Mouse (Mus musculus): ENCODE measurements around the gene Selenop. TPM values are rescaled to one million over a fixed set of nuclear protein-coding genes. Genes with fewer than 3 reads are reported as not detected.
"Not testable (repeated sequence)": the region's sequence is repeated elsewhere in the genome, so short reads cannot be mapped to it uniquely, and the experiment has no call there.

Selenop gene
- polyA plus RNA-seq, 1 experiment from 2014 or later = 53.1 TPM

DNA sequence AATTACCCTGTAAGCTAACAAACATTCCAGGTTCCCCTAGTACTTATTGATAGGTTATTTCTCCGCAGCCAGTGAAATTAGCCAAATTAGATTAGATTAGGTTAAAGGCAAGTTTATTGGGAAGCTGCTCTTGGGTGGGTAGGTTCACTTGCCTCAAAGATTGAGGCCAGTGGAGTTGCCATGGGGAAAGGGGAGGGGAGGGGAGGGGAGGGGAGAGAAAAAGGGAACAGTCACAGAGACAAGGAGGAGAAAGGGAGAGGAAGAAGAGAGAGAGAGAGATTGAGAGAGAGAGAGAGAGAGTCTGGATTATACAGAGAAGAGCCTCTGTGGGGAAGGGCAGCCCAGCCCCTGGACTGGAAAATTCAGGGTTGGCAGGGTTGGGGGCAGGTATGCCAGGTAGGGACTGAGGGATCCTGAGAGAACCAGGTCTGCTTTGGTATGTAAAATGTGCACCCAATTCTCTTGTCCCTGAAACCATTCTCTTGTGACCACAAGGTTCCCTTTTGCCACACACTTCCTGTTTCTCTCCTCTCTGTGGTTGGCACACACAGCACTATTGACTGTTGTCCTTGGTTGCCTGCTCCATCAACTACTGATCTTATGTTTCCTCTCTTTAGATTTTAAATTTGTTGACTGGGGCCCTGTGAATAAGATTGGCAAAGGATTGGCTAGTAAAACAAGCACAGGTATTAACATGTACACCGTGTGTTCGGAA is 34.4 kb upstream of the Selenop start:
- ATAC-seq (replicated peaks; ENCODE audit: low FRiP score) = no peak
- no peak overlapping the region for H3K9ac ChIP-seq (ENCODE audit: low read length)
- H3K9me3 ChIP-seq (ENCODE audit: control insufficient read depth, low read length) = no peaks in the 10 kb centered on the region
- no peak overlapping the region for H3K4me3 ChIP-seq (ENCODE audit: low read depth, low read length)
- no peaks in the 10 kb centered on the region for H3K27me3 ChIP-seq (ENCODE audit: control insufficient read depth, insufficient read depth, low read length)
- DNase-seq (ENCODE audit: low spot score) = no peak
- H3K36me3 ChIP-seq (ENCODE audit: control insufficient read depth, insufficient read depth, low read length) = no peaks in the 10 kb centered on the region
- WGBS = 89% methylated on average over 3 of the region's 3 CpGs
- H3K27ac ChIP-seq (ENCODE audit: low read depth, low read length) = no peak overlapping the region
- H3K4me1 ChIP-seq (replicated peaks; ENCODE audit: control insufficient read depth, insufficient read depth, low read length) = no peaks in the 10 kb centered on the region
- H3K4me2 ChIP-seq (ENCODE audit: low read depth, low read length, severe bottlenecking) = no peak overlapping the region

DNA sequence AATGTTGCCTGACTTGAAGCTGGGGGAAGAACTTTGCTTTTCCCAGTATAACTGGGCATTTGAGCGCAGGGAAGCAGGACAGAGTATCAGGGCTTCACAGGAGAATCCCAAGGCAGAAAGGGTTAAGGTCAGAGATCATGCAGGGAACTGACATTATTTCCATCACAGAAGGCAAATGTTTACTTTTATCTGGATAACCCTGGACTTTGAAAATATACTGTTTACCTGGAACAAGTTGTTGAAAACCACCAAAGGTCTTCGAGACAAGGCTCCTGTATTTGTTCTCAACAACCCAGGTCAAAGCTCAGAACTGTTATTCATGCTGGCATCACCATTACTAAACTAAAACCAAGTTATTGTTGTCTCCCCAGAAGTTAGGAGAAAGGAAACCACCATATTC is 32.0 kb upstream of the Selenop start:
- Histone ChIP-seq H3K36me3 (ENCODE audit: control insufficient read depth, insufficient read depth, low read length) (no peaks in the 10 kb centered on the region), H3K27me3 (ENCODE audit: control insufficient read depth, insufficient read depth, low read length) (no peaks in the 10 kb centered on the region), H3K9ac (ENCODE audit: low read length) (no peak overlapping the region), H3K4me2 (ENCODE audit: low read depth, low read length, severe bottlenecking) (no peak overlapping the region), H3K27ac (ENCODE audit: low read depth, low read length) (no peak overlapping the region), H3K4me3 (ENCODE audit: low read depth, low read length) (no peak overlapping the region), H3K4me1 (replicated peaks; ENCODE audit: control insufficient read depth, insufficient read depth, low read length) (no peaks in the 10 kb centered on the region), H3K9me3 (ENCODE audit: control insufficient read depth, low read length) (no peaks in the 10 kb centered on the region)
- ATAC-seq (replicated peaks; ENCODE audit: low FRiP score) (no peak), DNase-seq (ENCODE audit: low spot score) (no peak)
- WGBS = 86% methylated on average over 2 of the region's 2 CpGs

DNA sequence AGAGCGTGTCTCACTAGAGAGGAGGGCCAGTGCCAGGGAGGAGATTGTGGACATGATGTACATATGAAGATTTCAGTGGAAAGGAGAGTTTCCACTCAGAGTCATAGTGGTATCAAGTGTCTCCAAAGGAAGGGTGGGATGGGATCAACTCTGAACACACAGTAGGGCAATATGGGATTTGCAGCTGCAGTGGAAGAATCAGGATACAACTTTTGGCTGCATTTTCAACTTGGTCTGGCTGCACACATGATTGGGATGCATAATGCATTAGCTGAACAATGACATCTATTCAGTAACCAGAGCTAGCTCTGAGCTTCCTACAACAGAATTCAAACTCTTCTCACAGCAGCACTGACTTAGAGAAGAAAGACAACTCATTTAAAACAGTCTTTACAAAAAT is 30.4 kb upstream of the Selenop start:
- Histone ChIP-seq H3K27ac (ENCODE audit: low read depth, low read length) (no peak overlapping the region), H3K27me3 (ENCODE audit: control insufficient read depth, insufficient read depth, low read length) (no peaks in the 10 kb centered on the region), H3K9me3 (ENCODE audit: control insufficient read depth, low read length) (no peaks in the 10 kb centered on the region), H3K4me2 (ENCODE audit: low read depth, low read length, severe bottlenecking) (no peak overlapping the region), H3K9ac (ENCODE audit: low read length) (no peak overlapping the region), H3K4me3 (ENCODE audit: low read depth, low read length) (no peak overlapping the region), H3K36me3 (ENCODE audit: control insufficient read depth, insufficient read depth, low read length) (no peaks in the 10 kb centered on the region), H3K4me1 (replicated peaks; ENCODE audit: control insufficient read depth, insufficient read depth, low read length) (no peaks in the 10 kb centered on the region)
- ATAC-seq (replicated peaks; ENCODE audit: low FRiP score) (no peak), DNase-seq (ENCODE audit: low spot score) (no peak)
- 83% methylated on average over 1 of the region's 1 CpGs for WGBS

DNA sequence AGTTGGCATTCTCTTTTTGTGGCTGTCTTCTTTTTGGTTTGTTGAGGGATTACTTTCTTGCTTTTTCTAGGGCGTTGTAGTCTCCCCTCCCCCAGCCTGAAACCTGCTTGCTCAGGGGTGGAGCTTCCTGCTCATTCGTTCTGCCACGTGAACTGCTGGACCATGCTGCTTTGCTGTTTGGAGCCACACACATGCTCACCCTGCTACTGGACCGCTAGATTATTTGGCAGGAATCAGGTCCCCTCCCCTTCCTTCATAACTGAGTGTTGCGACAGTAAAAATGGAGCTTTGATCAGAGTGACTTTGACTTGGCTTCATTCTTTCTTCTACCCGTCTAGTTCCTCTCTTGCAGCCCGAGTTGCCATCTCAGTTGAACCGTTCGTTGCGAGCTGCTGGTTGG is 23.3 kb upstream of the Selenop start:
- WGBS = 89% methylated on average over 10 of the region's 10 CpGs
- H3K9ac ChIP-seq (ENCODE audit: low read length) = not testable (repeated sequence)

DNA sequence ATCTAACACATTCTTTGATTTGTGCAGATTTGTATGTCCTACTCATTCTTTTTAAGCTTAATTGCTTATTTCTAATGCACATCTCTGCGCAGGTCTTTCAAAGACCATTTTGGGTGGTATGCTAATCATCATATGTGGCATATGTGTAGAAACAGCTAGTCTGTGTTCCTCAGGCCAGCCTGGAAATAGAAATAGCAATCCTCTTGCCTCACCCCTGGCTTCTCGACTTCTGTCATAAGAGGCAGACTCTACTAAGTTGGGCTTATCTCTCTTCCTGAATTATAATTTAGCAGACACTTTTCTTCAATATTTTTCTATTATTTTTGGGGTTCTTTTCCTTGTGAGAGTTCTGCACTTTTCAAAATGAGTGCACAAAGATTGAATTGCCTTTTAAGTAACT is 17.7 kb upstream of the Selenop start:
- ATAC-seq (replicated peaks; ENCODE audit: low FRiP score) = no peak
- Histone ChIP-seq H3K9ac (ENCODE audit: low read length) (no peak overlapping the region), H3K36me3 (ENCODE audit: control insufficient read depth, insufficient read depth, low read length) (no peaks in the 10 kb centered on the region), H3K9me3 (ENCODE audit: control insufficient read depth, low read length) (no peaks in the 10 kb centered on the region), H3K4me3 (ENCODE audit: low read depth, low read length) (no peak overlapping the region), H3K4me1 (replicated peaks; ENCODE audit: control insufficient read depth, insufficient read depth, low read length) (no peaks in the 10 kb centered on the region), H3K27me3 (ENCODE audit: control insufficient read depth, insufficient read depth, low read length) (no peaks in the 10 kb centered on the region), H3K4me2 (ENCODE audit: low read depth, low read length, severe bottlenecking) (no peak overlapping the region), H3K27ac (ENCODE audit: low read depth, low read length) (no peak overlapping the region)
- WGBS = 80% methylated on average over 2 of the region's 2 CpGs
- DNase-seq (ENCODE audit: low spot score) = no peak

More for the DNA sequence above, 23.3 kb upstream of the Selenop start:
- not testable (repeated sequence) for H3K4me2 ChIP-seq (ENCODE audit: low read depth, low read length, severe bottlenecking); ATAC-seq (replicated peaks; ENCODE audit: low FRiP score); H3K4me1 ChIP-seq (replicated peaks; ENCODE audit: control insufficient read depth, insufficient read depth, low read length); H3K36me3 ChIP-seq (ENCODE audit: control insufficient read depth, insufficient read depth, low read length); H3K27ac ChIP-seq (ENCODE audit: low read depth, low read length); H3K9me3 ChIP-seq (ENCODE audit: control insufficient read depth, low read length); H3K27me3 ChIP-seq (ENCODE audit: control insufficient read depth, insufficient read depth, low read length); H3K4me3 ChIP-seq (ENCODE audit: low read depth, low read length); DNase-seq (ENCODE audit: low spot score)

DNA sequence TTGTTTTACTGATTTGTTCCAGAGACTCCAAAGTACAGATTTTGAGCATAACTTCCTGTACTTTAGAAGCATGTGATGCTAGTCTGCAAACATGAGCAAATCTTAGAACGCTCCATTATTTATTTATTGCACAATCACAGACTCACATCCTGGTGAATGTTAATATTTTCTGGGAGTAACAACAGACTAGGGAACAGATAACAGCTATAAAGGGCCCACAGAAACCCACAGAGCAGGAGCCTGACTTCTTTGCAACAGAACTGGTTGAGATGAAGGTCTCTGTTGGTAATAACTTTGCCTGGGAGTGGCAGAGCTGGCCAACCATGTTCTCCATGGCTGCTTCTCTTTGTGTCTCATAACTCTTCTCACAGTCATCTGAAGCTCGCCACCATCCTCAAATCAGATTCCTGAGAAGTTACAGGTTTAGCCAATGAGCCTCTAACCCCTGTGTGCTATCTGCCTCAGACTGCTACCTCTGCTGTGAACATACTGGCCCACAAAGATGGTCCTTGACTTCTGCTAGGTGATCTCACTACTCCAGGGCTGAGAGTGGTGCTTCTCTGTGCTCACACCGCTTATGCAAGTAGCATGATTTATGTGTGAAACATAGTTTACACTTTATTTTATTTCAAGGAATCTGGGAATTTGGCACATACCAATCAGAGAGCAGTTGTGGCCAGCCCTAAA is 17.2 kb upstream of the Selenop start:
- Histone ChIP-seq H3K27me3 (ENCODE audit: control insufficient read depth, insufficient read depth, low read length) (no peaks in the 10 kb centered on the region), H3K27ac (ENCODE audit: low read depth, low read length) (no peak overlapping the region), H3K4me2 (ENCODE audit: low read depth, low read length, severe bottlenecking) (no peak overlapping the region), H3K4me3 (ENCODE audit: low read depth, low read length) (no peak overlapping the region), H3K9me3 (ENCODE audit: control insufficient read depth, low read length) (no peaks in the 10 kb centered on the region), H3K4me1 (replicated peaks; ENCODE audit: control insufficient read depth, insufficient read depth, low read length) (no peaks in the 10 kb centered on the region), H3K9ac (ENCODE audit: low read length) (no peak overlapping the region), H3K36me3 (ENCODE audit: control insufficient read depth, insufficient read depth, low read length) (no peaks in the 10 kb centered on the region)
- ATAC-seq (replicated peaks; ENCODE audit: low FRiP score) (no peak), DNase-seq (ENCODE audit: low spot score) (no peak)
- 83% methylated on average over 3 of the region's 3 CpGs for WGBS

DNA sequence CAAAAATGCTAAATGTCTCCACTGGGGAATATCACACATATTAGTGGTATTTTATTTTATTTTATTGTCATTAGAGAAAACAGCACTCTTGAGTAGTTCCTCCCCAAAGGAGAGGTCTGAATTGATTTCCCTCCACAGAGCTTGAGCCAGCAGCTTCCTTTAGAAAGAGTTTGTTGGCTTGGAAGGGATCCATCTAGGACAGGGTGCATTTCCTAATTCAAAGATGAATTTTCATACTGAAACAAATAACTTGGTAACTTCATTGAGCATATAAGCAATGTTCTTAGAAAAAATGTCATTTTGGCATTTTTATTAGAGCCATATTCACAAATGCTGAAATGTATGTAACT is 16.7 kb upstream of the Selenop start:
- Histone ChIP-seq H3K36me3 (ENCODE audit: control insufficient read depth, insufficient read depth, low read length) (no peaks in the 10 kb centered on the region), H3K9me3 (ENCODE audit: control insufficient read depth, low read length) (no peaks in the 10 kb centered on the region), H3K27ac (ENCODE audit: low read depth, low read length) (no peak overlapping the region), H3K9ac (ENCODE audit: low read length) (no peak overlapping the region), H3K27me3 (ENCODE audit: control insufficient read depth, insufficient read depth, low read length) (no peaks in the 10 kb centered on the region), H3K4me1 (replicated peaks; ENCODE audit: control insufficient read depth, insufficient read depth, low read length) (no peaks in the 10 kb centered on the region), H3K4me3 (ENCODE audit: low read depth, low read length) (no peak overlapping the region), H3K4me2 (ENCODE audit: low read depth, low read length, severe bottlenecking) (no peak overlapping the region)
- DNase-seq (ENCODE audit: low spot score) (no peak), ATAC-seq (replicated peaks; ENCODE audit: low FRiP score) (no peak)

DNA sequence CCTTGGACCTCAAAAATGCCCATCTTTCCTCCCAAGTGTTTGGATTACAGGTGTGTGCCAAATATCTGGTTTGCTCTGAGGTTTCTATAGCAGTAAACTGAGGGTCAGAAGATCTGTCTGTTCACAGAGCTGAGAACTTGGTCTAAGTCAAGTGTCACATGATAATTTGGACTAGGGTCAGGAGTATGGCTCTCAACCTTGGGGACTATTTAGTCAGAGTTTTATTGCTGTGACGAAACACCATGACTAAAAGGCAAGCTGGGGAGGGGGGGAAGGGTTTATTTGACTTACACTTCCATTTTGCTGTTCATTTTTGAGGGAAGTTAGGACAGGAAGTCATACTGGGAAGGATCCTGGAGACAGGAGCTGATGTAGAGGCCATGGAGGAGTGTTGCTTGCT is 9.3 kb upstream of the Selenop start:
- Histone ChIP-seq H3K4me3 (ENCODE audit: low read depth, low read length) (no peak overlapping the region), H3K4me2 (ENCODE audit: low read depth, low read length, severe bottlenecking) (no peak overlapping the region), H3K36me3 (ENCODE audit: control insufficient read depth, insufficient read depth, low read length) (no peaks in the 10 kb centered on the region), H3K4me1 (replicated peaks; ENCODE audit: control insufficient read depth, insufficient read depth, low read length) (no peaks in the 10 kb centered on the region), H3K27ac (ENCODE audit: low read depth, low read length) (no peak overlapping the region), H3K9ac (ENCODE audit: low read length) (no peak overlapping the region), H3K9me3 (ENCODE audit: control insufficient read depth, low read length) (no peaks in the 10 kb centered on the region), H3K27me3 (ENCODE audit: control insufficient read depth, insufficient read depth, low read length) (no peaks in the 10 kb centered on the region)
- ATAC-seq (replicated peaks; ENCODE audit: low FRiP score) = no peak
- WGBS = 100% methylated on average over 1 of the region's 1 CpGs
- no peak for DNase-seq (ENCODE audit: low spot score)

DNA sequence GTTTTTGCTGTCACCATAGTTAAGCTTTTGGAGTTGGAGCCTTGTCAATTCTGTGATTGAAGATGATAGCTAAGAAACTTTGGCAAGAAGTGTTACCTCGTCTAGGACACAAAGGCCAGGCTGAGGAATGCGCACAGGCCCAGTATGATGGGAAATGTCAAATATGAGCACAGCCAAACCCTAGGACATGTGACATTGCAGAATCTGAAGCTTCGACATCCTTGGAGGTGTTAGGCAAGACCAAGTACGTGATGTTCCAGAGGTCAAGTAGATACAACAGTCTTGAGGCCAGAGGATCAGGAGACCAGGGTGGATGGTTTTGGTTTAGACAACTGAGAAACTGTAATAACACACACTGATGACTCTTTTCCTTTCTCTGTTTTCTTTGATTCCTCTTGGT is 8.0 kb upstream of the Selenop start:
- H3K4me2 ChIP-seq (ENCODE audit: low read depth, low read length, severe bottlenecking) = no peak overlapping the region
- no peak overlapping the region for H3K27ac ChIP-seq (ENCODE audit: low read depth, low read length)
- ATAC-seq (replicated peaks; ENCODE audit: low FRiP score) (no peak), DNase-seq (ENCODE audit: low spot score) (no peak)
- WGBS = 92% methylated on average over 4 of the region's 4 CpGs
- H3K4me3 ChIP-seq (ENCODE audit: low read depth, low read length) = no peak overlapping the region
- H3K36me3 ChIP-seq (ENCODE audit: control insufficient read depth, insufficient read depth, low read length) = no peaks in the 10 kb centered on the region
- no peaks in the 10 kb centered on the region for H3K4me1 ChIP-seq (replicated peaks; ENCODE audit: control insufficient read depth, insufficient read depth, low read length)
- H3K9me3 ChIP-seq (ENCODE audit: control insufficient read depth, low read length) = no peaks in the 10 kb centered on the region
- no peak overlapping the region for H3K9ac ChIP-seq (ENCODE audit: low read length)
- no peaks in the 10 kb centered on the region for H3K27me3 ChIP-seq (ENCODE audit: control insufficient read depth, insufficient read depth, low read length)
